Comparison of ENCODE assay signal across 22 mouse cellular contexts in the genomic region with DNA sequence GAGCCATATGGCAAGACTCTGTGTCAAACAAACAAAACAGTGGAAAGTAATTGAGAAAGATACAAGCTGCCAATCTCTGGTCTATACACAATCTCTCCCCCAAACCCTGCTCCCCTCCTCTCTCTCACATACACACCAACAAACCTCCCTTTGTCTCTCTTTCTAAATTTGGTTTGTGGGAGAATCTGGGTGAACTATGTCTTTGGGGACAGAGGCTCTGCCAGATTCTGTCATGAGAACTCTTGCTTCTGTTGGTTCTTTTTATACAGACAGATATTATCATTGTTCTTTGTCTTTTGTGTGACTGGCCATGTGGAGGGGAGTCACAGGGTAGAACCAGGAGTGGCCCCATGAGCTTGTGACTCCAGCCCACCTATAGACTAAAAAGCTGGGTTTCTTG. TPM values are rescaled to one million over a fixed set of nuclear protein-coding genes. Genes with fewer than 3 reads are reported as not detected.
"Had no signal": no experiment of that assay in that cellular context is flagged by ENCODE, and none has a peak within 500 bp of the region (broad histone marks: within the 10 kb centered on the region; RNA-seq: fewer than 3 reads in every experiment).

No protein-coding gene starts in this region.

- H3K4me3 ChIP-seq: heart, adult 2 months; heart, embryonic 13.5 days; heart, embryonic 15.5 days; hindbrain, embryonic 13.5 days; hindbrain, embryonic 15.5 days; limb, embryonic 10.5 days; limb, embryonic 12.5 days; liver, embryonic 13.5 days had no signal

- H3K27ac ChIP-seq: heart, adult 2 months; heart, embryonic 13.5 days; heart, embryonic 15.5 days; hindbrain, embryonic 13.5 days; hindbrain, embryonic 15.5 days; hindbrain, postnatal 0 days; limb, embryonic 10.5 days; limb, embryonic 12.5 days; liver, embryonic 13.5 days had no signal

- H3K27me3 ChIP-seq: heart, embryonic 13.5 days; heart, embryonic 15.5 days; hindbrain, embryonic 13.5 days; hindbrain, embryonic 15.5 days; limb, embryonic 12.5 days; liver, embryonic 13.5 days had no signal

- H3K4me1 ChIP-seq: heart, embryonic 13.5 days; heart, embryonic 15.5 days; hindbrain, embryonic 13.5 days; hindbrain, embryonic 15.5 days; limb, embryonic 10.5 days; limb, embryonic 12.5 days had no signal

- H3K36me3 ChIP-seq: heart, embryonic 13.5 days; heart, embryonic 15.5 days; hindbrain, embryonic 13.5 days; hindbrain, embryonic 15.5 days; limb, embryonic 10.5 days; limb, embryonic 12.5 days; liver, embryonic 13.5 days had no signal

- DNase-seq: gastrocnemius, postnatal 14 days; gastrocnemius, postnatal 36 days; heart, adult 11 months; heart, adult 2 months; heart, postnatal 14 days; heart, postnatal 36 days; kidney, adult 11 months; kidney, adult 2 months; kidney, adult 9 months; kidney, postnatal 10 days; kidney, postnatal 25 days; kidney, postnatal 4 days; liver; liver, embryonic 13.5 days had no signal

RNA-seq across cellular contexts. Expression of a gene that starts 18.2 kb away (rescaled TPM):
- total RNA-seq: hematopoietic stem cell, adult 5-6 weeks had no signal
